Mouse (Mus musculus): ENCODE results near the gene Abcb9.

The Abcb9 gene

DNA sequence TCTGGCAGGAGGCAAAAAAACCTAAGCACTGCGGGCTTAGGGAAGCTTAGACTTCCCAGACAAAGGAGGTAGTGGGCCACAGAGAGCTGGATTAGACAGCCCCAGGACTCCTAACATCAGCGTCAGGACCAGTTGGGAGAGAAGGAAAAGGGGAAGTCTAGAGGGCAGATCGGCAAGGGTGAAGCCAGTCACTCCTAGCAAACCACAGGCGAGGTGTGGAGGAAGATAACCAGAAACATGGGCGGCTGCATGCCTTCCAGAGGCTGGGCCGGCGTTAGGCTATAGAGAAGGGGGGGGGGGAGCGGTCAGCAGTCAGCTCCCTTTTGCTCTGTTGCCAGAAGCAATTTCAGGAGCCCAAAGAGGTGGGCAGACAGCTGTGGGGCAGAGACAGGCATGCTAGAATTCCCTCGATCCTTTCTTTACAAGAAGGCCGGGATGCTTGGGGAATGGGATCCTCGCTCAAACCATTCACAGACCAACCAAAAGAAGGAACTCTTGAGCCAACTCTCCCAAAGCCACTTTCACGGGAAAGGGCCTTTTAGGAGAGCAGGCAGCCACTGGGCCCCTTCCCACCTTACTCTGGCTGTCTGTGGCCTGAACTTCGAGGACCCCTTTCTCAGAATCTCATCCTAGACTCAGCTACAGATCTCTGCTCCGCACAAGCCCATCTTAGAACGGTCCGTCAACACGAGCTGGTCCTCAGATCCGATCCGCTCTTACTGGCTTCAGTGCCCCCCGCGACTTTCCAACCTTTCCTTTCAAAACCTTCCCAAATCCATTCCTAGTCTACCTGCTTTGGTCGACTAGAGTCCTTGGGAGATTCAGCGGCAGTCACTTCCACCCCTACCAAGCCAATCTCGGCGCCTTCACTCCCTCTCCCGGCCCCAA is 64.3 kb downstream of the Abcb9 start:
- DNase-seq (ENCODE audit: low read depth) = peak; percentile 59

DNA sequence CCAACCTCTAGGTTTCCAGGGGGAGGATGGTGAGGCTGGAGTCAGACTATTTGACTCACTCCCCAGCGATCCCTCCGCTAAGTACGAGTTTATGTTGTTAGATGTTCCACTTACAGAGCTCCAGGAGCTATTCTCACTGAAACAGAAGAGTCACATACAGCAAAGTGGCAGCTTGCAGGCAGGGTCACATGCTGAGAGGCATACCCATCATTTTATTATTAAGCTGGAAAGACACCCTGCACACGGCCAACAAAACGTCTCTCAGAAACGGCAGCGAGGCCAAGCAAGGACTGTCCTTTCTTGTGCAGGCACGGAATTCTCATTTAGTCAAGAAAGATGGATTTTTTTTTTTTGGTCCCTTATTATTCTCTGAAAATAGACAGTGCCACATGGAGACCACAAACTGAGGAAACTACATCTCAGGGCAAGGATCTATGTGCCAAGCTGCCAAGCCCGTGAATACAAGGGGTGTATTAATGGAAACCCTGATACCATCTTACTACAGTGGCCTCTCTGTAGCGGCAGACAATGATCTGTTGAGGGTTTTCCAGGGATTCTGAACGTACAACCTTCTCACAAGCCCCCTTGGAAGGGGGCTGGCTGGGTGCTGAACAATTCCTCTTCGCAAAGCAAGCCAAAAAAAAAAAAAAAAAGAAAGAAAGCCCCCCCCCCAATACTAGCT is 65.1 kb downstream of the Abcb9 start:
- DNase-seq (ENCODE audit: low read depth) = peak; percentile 63

- peak; percentile 50 for DNase-seq (ENCODE audit: low read depth)
Observed at GRCm38 (mm10) chr5:124029220-124030035, 66.2 kb downstream of the Abcb9 start.

GRCm38 (mm10) chr5:124028680-124029079 is 66.9 kb downstream of the Abcb9 start:
- no peak for DNase-seq (ENCODE audit: low read depth)

DNA sequence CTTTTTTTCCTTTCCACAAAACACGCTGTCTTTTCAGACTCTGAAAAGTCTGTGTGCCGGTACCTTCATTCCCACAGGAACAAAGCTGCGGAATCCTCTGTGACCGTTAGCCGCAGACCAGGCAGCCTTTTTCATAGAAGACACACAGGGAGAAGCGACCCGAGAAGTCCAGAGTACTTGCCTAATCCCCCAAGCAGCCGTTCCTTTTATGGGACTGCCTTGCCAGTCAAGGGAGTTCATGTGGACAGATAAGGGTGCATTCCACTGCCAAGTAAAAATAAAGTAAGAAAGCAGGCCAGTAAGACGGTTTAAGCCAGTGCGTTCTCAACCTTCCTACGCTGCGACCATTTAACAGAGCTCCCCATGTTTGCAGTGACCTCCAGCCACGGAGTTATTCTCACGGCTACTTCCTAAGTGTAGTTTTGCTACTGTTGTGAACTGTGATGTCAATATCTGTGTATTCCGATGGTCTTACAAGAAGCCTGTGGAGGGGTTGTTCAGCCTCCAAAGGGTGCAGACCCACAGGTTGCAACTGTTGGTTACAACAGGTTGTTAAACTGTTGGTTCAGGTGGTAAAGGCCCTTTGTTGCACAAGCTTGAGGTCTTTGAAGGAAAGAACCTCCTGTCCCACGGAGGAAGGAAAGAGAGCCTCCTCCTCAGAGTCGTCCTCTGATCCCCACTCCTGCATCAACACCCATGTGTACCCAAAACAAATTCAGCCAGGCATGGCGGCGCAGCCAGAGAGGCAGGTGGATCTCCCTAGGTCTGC is 67.7 kb downstream of the Abcb9 start:
- no peak for DNase-seq (ENCODE audit: low read depth)

- DNase-seq (ENCODE audit: low read depth) = no peak
Observed at GRCm38 (mm10) chr5:124026568-124026967, 69.0 kb downstream of the Abcb9 start.

- no peak for DNase-seq (ENCODE audit: low read depth)
Observed at GRCm38 (mm10) chr5:124025587-124026441, 69.8 kb downstream of the Abcb9 start.

DNA sequence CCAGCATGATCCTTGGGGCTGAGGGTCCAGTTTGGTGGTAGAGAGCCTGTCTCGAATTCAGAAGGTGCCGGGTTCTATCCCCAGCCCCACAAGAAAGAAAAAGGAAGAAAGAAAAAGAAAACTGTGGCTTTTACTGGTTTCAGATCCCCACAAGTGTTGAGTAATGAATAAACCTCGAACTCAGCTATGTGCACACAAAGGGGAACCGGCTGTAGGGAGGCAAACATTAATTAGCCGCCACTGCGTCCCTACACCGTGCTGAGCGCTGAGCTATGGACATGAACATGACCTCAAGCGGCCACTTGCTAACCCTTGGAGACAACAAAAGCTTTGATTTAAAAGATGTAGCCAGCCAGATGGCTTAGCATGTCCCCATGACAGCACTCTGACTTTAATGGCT is 70.5 kb downstream of the Abcb9 start:
- DNase-seq (ENCODE audit: low read depth) = no peak

DNA sequence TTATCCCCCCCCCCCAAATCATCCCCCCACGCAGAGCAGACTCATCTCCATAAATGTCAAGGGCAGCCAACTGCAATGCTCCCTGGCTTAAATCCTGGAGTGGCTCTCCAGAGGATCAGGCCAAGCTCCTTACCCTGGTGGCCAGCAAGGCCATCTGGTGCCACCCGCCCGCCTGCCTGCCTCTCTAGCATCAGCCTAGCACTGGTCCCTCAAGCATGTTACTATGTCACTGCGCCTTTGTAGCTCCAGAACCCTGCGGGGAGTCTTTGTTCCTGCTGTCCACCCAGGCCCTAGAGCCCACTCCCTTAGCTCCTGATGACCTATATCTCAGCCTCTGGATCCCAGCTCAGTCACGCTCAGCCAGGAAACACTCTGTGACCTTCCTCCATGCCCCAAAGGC is 70.9 kb downstream of the Abcb9 start:
- DNase-seq (ENCODE audit: low read depth) = no peak

- DNase-seq (ENCODE audit: low read depth) = no peak
Observed at GRCm38 (mm10) chr5:124022365-124022764, 73.2 kb downstream of the Abcb9 start.

DNA sequence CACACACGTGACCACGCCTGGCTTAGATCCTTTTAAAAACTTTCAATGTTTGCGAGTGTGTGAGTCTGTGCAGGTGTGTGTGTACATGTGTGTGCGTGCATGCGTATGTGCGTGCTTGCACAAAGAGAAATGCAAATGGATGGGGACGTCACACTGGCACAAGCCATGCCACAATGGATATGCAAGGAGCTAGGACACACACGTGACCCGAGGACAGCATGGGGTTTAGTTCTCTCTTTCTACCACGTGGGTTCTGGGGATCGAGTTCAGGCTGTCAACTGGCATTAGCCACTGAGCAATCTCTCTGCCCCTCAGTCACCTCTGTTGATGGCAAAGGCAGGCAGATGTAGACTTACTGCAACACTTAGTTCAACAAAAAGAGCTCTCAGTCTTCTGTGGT is 73.9 kb downstream of the Abcb9 start:
- DNase-seq (ENCODE audit: low read depth) = no peak

GRCm38 (mm10) chr5:124021148-124021547 is 74.5 kb downstream of the Abcb9 start:
- no peak for DNase-seq (ENCODE audit: low read depth)

GRCm38 (mm10) chr5:124019348-124020216 is 76.0 kb downstream of the Abcb9 start:
- peak; percentile 79 for DNase-seq (ENCODE audit: low read depth)

DNA sequence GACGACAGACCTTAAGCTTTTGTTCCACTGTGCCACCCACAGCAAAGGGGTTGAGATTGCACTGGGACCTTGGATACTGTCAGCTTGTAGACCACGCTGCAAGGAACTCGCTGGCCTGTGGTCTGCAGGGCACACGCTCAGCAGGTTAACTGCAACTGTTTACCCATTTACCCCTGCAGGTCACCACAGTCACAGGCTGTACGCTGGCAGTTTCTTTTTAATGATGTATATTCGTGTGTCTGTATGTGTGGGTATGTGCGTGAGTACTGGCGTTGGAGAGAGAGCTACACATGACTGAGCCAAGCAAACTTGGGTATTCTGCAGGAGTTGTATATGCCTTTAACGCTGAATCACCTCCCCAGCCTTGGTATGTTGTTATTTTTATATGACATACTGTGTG is 76.9 kb downstream of the Abcb9 start:
- no peak for DNase-seq (ENCODE audit: low read depth)

DNA sequence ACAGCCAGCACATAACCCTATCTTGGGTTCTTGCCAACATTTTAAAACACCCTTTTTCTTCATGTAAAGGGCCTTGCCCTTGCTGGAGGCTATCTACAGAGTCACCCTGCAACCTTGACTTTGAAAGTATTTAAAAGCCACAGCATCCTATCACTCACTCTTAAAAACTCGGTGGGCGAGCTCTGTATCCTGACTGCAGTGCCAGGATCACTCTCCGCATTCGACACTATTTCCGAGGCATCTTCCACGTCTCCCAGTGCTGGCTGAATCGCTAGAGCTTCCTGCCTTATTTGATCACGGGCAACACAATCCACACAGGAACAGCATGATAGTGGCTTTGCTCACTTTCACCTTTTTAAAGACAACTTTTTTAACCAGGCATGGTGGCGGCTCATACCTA is 77.7 kb downstream of the Abcb9 start:
- DNase-seq (ENCODE audit: low read depth) = no peak

GRCm38 (mm10) chr5:124016291-124016821 is 79.2 kb downstream of the Abcb9 start:
- no peak for DNase-seq (ENCODE audit: low read depth)

DNA sequence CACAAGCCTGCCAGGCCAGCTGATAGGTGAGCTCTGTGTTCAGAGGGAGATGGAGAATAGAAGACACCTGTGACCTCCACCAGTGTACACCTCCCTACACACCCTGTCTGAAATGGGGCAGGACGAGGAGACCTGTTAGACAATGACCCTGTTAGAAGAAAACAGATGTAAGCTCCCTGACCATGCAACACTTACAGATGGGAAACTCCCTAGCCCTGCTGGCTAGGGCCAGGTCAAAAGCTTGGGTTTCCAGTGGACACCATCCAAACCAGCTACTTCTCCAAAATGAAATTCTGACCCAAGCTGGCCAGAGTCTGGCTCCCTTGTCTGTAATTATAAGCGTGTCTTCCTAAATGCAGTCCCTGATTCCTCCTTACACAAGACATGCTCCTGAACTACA is 79.9 kb downstream of the Abcb9 start:
- peak; percentile 48 for DNase-seq (ENCODE audit: low read depth)

GRCm38 (mm10) chr5:124014791-124015251 is 80.8 kb downstream of the Abcb9 start:
- no peak for DNase-seq (ENCODE audit: low read depth)

DNA sequence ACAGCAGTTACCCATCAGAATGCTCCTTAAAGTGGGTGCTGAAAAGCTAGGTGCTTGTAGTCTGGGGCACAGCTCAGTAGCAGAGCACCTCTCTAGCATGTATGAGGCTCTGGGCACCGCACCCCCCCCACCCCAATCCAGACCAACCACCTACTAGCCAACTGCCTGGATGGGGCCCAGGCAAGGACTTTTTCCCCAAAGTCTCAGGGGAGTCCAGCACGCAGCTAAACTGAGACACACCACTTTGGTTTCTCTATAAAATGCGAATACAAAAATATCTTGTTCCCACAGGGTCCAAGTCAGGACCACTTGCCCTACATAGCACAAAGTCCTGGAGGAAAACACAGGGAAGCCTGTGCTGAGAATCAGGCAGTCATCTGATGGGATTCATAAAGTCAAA is 81.4 kb downstream of the Abcb9 start:
- no peak for DNase-seq (ENCODE audit: low read depth)

Measured in NIH3T3 (cell line).